Mouse (Mus musculus) E14TG2a.4 (cell line): Measurements from ENCODE around the gene Stk10.
A peak's percentile ranks its signal among the peaks of the same experiment; 100 is the strongest.

ENCODE experiments used
- H3K27me3 ChIP-seq: 2 replicates; pipeline ENCODE4 v1.6.1; 2014; ENCODE audit warnings: low read length, control low read depth; ENCODE audit not compliant: insufficient read depth
- H3K36me3 ChIP-seq: 2 replicates; pipeline ENCODE4 v1.6.1; 2014; ENCODE audit warnings: low read length, control low read depth; ENCODE audit not compliant: insufficient read depth
- H3K4me1 ChIP-seq: replicated peaks from 2 replicates; pipeline ENCODE4 v1.6.1; 2014; ENCODE audit warnings: low read depth, low read length, control low read depth
- H3K4me3 ChIP-seq: replicated peaks from 2 replicates; pipeline ENCODE4 v1.5.1; 2014; ENCODE audit warnings: mild to moderate bottlenecking, low read length
- H3K9me3 ChIP-seq: 2 replicates; pipeline ENCODE4 v1.6.1; 2014; ENCODE audit warnings: low read length, control low read depth
- CTCF ChIP-seq: conservative IDR thresholded peaks from 2 replicates; pipeline ENCODE4 v1.5.1; 2014; ENCODE audit warnings: low read length
- NANOG ChIP-seq: IDR thresholded peaks from 2 replicates; pipeline ENCODE4 v1.6.1; 2014; ENCODE audit warnings: borderline replicate concordance, low read length, mixed read lengths
- POU5F1 ChIP-seq: IDR thresholded peaks from 2 replicates; pipeline ENCODE4 v1.6.1; 2014; ENCODE audit warnings: low read length, borderline replicate concordance

Stk10 gene

DNA sequence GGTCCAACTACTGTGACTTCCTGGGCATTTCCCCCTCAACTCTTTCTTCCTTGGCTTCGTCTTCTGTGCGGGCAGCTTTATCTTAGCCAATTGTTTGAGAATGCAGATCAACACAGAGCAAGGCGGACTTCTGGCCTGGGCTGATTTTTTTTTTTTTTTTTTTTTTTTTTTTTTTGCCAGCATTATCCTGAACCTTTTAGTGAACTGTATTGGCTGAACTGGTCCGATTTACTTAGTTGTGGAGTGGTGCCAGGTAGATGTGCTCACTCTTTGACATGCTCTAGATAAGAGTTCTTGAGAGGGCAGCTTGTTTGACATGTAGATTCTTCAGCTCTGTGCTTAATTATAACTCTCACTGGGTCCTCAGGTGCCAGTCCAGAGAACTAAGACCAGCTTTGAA is 103.2 kb downstream of the Stk10 start:
- no peaks in the 10 kb centered on the region for H3K27me3 ChIP-seq
- peaks cover 35% of the 10 kb centered on the region for H3K4me1 ChIP-seq
- peaks cover 4% of the 10 kb centered on the region; the same call in 1 of the 2 replicates for H3K36me3 ChIP-seq
- no peak for TF ChIP-seq CTCF
- TF ChIP-seq NANOG, result no peak
- TF ChIP-seq POU5F1, result no peak
- H3K9me3 ChIP-seq, result no peaks in the 10 kb centered on the region
- no peak overlapping the region for H3K4me3 ChIP-seq

- TF ChIP-seq CTCF (no peak), NANOG (no peak), POU5F1 (no peak)
- peaks cover 33% of the 10 kb centered on the region for H3K4me1 ChIP-seq
- H3K4me3 ChIP-seq, result no peak overlapping the region
- no peaks in the 10 kb centered on the region for H3K9me3 ChIP-seq
- no peaks in the 10 kb centered on the region for H3K27me3 ChIP-seq
- peaks cover 4% of the 10 kb centered on the region; the same call in 1 of the 2 replicates for H3K36me3 ChIP-seq
Observed at GRCm38 (mm10) chr11:32638521-32639255, 105.6 kb downstream of the Stk10 start.

DNA sequence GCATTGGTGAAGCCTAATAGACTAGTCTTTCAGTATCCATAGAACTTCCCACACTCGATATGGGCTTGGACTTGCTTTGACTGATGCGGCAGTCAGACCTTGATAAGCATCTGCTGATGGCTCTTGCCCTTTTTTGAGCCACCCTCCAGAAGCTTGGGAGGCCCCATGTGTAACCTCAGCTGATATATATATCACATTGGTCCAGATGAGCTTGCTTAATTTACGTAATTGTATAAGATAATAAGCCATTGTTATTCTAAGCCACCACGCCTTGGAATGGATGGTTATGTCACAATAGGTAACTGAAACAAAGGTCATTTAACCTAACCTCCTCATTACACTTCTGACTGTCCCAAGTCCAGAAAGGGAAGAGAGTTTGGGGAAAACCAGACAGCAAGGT is 107.5 kb downstream of the Stk10 start:
- no peaks in the 10 kb centered on the region for H3K9me3 ChIP-seq
- peaks cover 4% of the 10 kb centered on the region; the same call in 1 of the 2 replicates for H3K36me3 ChIP-seq
- H3K4me3 ChIP-seq, result no peak overlapping the region
- H3K4me1 ChIP-seq, result peaks cover 35% of the 10 kb centered on the region
- H3K27me3 ChIP-seq, result no peaks in the 10 kb centered on the region
- TF ChIP-seq CTCF (no peak), NANOG (peak; percentile 28; the same call in 1 of the 2 replicates), POU5F1 (no peak)

DNA sequence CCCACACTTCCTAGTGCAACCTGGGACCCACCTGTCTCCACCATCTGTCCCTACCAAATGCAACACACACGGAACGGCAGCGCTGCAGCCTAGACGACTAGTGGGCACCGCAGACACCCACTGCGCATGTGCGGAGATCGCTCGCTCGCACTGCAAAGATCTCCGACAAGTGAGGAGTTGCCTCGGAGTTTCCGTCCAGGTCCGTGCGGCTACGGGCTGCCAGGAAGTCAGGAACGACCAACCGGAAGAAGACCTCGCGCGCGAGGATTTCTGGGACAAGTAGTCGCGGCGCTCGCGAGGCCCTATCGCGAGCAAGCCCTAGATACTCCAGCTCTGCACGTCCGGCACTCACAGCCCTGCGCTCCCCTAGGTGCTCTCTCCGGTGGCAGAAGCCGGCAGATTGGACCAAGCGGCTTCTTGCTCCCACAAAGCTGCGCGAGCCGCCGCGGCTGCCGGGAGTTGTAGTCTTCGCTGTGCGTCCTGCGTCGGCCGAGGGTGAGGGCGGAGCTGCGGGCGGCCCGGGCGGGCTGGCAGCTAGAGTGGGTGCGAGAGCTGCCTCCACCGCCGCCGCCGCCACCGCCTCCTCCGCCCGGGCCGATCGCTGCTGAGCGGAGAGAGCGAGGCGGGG is 109.3 kb downstream of the Stk10 start, which contains the start of gene Fbxw11:
Gene Fbxw11 (plus strand): TSS at position 476 of the 628 bp plus-strand sequence.
- Histone ChIP-seq H3K4me1 (peaks cover 40% of the 10 kb centered on the region), H3K27me3 (no peaks in the 10 kb centered on the region), H3K4me3 (peak within 1 kb of the TSS; percentile 94), H3K36me3 (peaks cover 4% of the 10 kb centered on the region; the same call in 1 of the 2 replicates), H3K9me3 (no peaks in the 10 kb centered on the region)
- TF ChIP-seq POU5F1, result no peak

DNA sequence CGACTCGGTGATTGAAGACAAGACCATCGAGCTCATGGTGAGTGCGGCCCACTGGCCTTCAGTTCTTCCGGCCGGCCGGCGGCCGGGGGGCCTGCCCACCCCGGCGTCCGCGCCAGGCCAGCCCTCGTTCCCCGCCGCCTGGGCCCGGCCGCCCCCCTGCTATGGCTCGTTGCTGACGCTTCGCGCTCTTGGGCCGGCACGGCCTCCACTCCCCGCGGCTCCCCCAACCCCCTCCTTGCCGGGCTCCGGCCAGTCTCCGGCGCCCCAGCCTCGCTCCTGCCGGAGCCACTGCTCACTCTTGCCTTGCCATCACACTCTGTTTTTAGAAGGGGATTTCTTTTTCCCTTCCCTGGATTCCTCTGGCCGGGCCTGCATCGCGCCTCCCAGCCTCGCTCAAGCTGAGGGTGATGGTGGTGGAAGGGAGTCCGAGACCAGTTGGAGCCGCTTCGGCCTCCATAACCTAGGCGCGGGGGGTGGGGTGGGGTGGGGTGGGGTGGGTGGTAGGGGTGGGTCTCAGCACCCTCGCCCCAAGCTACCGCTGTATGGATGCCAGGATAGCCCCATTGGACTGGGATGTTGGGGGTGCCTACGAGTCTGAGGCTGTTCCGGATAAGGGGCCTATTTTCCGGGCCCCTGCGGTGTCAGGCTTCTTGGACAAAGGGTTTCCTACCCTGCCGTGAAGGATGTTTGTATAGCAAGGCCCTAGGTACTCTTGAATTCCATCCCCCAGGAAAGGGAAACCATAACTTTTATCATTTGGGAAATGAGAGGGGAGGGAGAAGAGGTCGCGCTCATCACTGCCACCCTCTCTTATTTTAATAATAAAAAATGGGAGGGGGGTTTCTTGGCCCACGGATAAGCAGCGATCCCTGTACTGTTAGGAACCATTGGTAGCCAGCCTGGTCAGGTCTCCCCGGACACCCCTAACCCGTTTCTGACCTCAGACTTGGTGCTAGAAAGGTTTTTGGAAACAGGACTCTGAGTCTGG is 110.1 kb downstream of the Stk10 start:
- Histone ChIP-seq H3K9me3 (no peaks in the 10 kb centered on the region), H3K27me3 (no peaks in the 10 kb centered on the region), H3K4me1 (peaks cover 47% of the 10 kb centered on the region), H3K4me3 (peak overlapping the region; percentile 94), H3K36me3 (peaks cover 10% of the 10 kb centered on the region)
- TF ChIP-seq NANOG, result no peak
- no peak for TF ChIP-seq POU5F1
- no peak for TF ChIP-seq CTCF

- no peaks in the 10 kb centered on the region for H3K27me3 ChIP-seq
- no peak for TF ChIP-seq POU5F1
- no peak for TF ChIP-seq NANOG
- peaks cover 10% of the 10 kb centered on the region for H3K36me3 ChIP-seq
- H3K4me1 ChIP-seq, result peaks cover 51% of the 10 kb centered on the region
- H3K4me3 ChIP-seq, result peak overlapping the region; percentile 94
- H3K9me3 ChIP-seq, result no peaks in the 10 kb centered on the region
Observed at GRCm38 (mm10) chr11:32644010-32644409, 110.9 kb downstream of the Stk10 start.

- no peak overlapping the region for H3K4me3 ChIP-seq
- H3K4me1 ChIP-seq, result peaks cover 61% of the 10 kb centered on the region
- peaks cover 6% of the 10 kb centered on the region for H3K36me3 ChIP-seq
- TF ChIP-seq NANOG, result no peak
- no peaks in the 10 kb centered on the region for H3K9me3 ChIP-seq
- H3K27me3 ChIP-seq, result no peaks in the 10 kb centered on the region
Observed at GRCm38 (mm10) chr11:32647265-32647664, 114.2 kb downstream of the Stk10 start.

DNA sequence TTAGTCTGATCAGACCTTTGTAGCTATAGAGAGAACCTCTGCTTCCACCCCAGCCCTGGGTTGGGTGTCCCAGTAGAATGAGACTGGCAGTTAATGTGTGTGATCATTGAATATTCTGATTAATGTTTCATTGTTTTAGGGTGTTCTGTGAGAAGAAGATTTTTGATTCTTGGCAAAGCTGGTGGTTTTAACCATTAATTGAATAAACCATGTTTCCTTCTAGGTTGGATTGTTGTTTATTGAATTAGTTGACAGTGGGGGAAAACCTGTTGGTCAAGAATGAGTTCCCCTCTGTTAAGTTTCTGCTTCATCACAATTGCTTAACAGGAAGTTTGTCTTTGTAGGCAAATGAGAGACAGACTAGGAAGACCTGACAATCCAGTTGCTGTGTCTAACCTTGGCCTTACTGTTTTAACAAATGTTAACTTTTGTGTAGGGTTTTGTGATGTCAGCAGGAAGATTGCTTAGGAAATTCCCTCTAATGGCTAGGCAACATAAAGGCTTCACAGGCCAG is 117.2 kb downstream of the Stk10 start:
- no peaks in the 10 kb centered on the region for H3K27me3 ChIP-seq
- no peak for TF ChIP-seq CTCF
- no peak for TF ChIP-seq NANOG
- TF ChIP-seq POU5F1, result no peak
- H3K4me3 ChIP-seq, result no peak overlapping the region
- H3K36me3 ChIP-seq, result peaks cover 22% of the 10 kb centered on the region
- H3K9me3 ChIP-seq, result no peaks in the 10 kb centered on the region
- H3K4me1 ChIP-seq, result peaks cover 62% of the 10 kb centered on the region
